Mouse (Mus musculus) embryonic facial prominence, embryonic 12.5 days (tissue): ENCODE data around the gene Phf13. TPM values are rescaled to one million over a fixed set of nuclear protein-coding genes. Genes with fewer than 3 reads are reported as not detected.

Experiments
- ATAC-seq: fragments of 200-750 bp; cut with Nextera tagmentation; 2 replicates; pipeline ENCODE4 v1.8.0; 2017; ENCODE audit not compliant: insufficient number of reproducible peaks, insufficient read depth, low FRiP score, low TSS enrichment
- H3K27ac ChIP-seq: fragments of 300-500 bp; sonication (generic); 2 replicates; pipeline ENCODE4 v1.5.1; 2016; ENCODE audit warnings: mild to moderate bottlenecking
- H3K27me3 ChIP-seq: fragments of 300-500 bp; sonication (generic); 2 replicates; pipeline ENCODE4 v1.6.1; 2016; ENCODE audit warnings: mild to moderate bottlenecking, moderate library complexity
- H3K36me3 ChIP-seq: fragments of 300-500 bp; sonication (generic); 2 replicates; pipeline ENCODE4 v1.6.1; 2016; ENCODE audit warnings: mild to moderate bottlenecking
- H3K4me1 ChIP-seq: fragments of 300-500 bp; sonication (generic); 2 replicates; pipeline ENCODE4 v1.6.1; 2016
- H3K4me2 ChIP-seq: fragments of 300-500 bp; sonication (generic); replicated peaks from 2 replicates; pipeline ENCODE4 v1.6.1; 2016; ENCODE audit warnings: mild to moderate bottlenecking, moderate library complexity
- H3K4me3 ChIP-seq: fragments of 300-500 bp; sonication (generic); 2 replicates; pipeline ENCODE4 v1.5.1; 2016; ENCODE audit warnings: mild to moderate bottlenecking
- H3K9ac ChIP-seq: fragments of 300-500 bp; sonication (generic); 2 replicates; pipeline ENCODE4 v1.6.1; 2016; ENCODE audit warnings: mild to moderate bottlenecking, moderate library complexity
- H3K9me3 ChIP-seq: fragments of 300-500 bp; sonication (generic); 2 replicates; pipeline ENCODE4 v1.6.1; 2016; ENCODE audit warnings: mild to moderate bottlenecking, moderate library complexity
- WGBS: fragments of 180-500 bp; shearing (Covaris S2); methylation state at CpG from one replicate; pipeline ENCODE4 v1.1.7; 2016; 5-methylcytosine and 5-hydroxymethylcytosine counted together
- polyA plus RNA-seq: library from polyadenylated mRNA; unstranded; fragments of >200 nt; fragmentation: Nextera tagmentation; extraction: Ambion mirVana; gene quantifications from 2 replicates; pipeline ENCODE4 v1.2.1, GENCODE M21; 2016

The Phf13 gene
- polyA plus RNA-seq, 1 experiment from 2014 or later: 44.3 TPM

DNA sequence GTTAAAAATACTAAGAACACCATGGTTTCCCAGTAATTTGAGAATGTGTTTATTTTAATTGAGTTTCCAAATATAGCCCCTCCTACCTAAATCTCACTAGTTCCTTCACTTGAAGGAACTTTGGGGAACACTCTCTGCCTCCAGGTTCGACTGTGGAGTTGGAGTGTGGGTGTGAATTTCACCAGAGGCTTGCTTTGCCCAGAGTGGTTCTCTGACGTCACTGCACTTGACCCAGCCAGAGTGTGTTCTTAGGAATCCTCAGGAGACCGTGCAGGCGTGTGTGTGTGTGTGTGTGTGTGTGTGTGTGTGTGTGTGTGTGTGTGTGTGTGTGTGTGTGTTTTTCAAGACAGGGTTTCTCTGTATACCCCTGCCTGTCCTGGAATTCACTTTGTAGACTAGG is 4.8 kb upstream of the Phf13 start:
- H3K4me3 ChIP-seq: no peak overlapping the region
- no peak overlapping the region for H3K9ac ChIP-seq
- peaks cover 8% of the 10 kb centered on the region for H3K4me1 ChIP-seq
- no peaks in the 10 kb centered on the region for H3K27me3 ChIP-seq
- no peak for ATAC-seq
- no peaks in the 10 kb centered on the region for H3K9me3 ChIP-seq
- WGBS: 34% methylated on average over 4 of the region's 4 CpGs
- no peak overlapping the region for H3K4me2 ChIP-seq
- H3K27ac ChIP-seq: no peak overlapping the region
- no peaks in the 10 kb centered on the region for H3K36me3 ChIP-seq

GRCm38 (mm10) chr4:151999481-151999880 is 3.4 kb upstream of the Phf13 start:
- WGBS: 49% methylated on average over 3 of the region's 3 CpGs
- no peak for ATAC-seq
- H3K9me3 ChIP-seq: no peaks in the 10 kb centered on the region
- no peaks in the 10 kb centered on the region for H3K36me3 ChIP-seq
- no peaks in the 10 kb centered on the region for H3K27me3 ChIP-seq
- H3K4me2 ChIP-seq: no peak overlapping the region
- H3K4me1 ChIP-seq: peaks cover 9% of the 10 kb centered on the region
- H3K9ac ChIP-seq: no peak overlapping the region
- no peak overlapping the region for H3K4me3 ChIP-seq
- no peak overlapping the region for H3K27ac ChIP-seq

GRCm38 (mm10) chr4:151997701-151998100 is 1.6 kb upstream of the Phf13 start:
- H3K9me3 ChIP-seq: no peaks in the 10 kb centered on the region
- peak overlapping the region; percentile 100; the same call in 1 of the 2 replicates for H3K4me3 ChIP-seq
- H3K36me3 ChIP-seq: peaks cover 7% of the 10 kb centered on the region; the same call in 1 of the 2 replicates
- no peak for ATAC-seq
- no peak overlapping the region for H3K27ac ChIP-seq
- WGBS: 62% methylated on average over 3 of the region's 3 CpGs
- H3K27me3 ChIP-seq: no peaks in the 10 kb centered on the region
- peaks cover 23% of the 10 kb centered on the region for H3K4me1 ChIP-seq
- H3K4me2 ChIP-seq: peak overlapping the region; percentile 58
- 0 out of 2 replicates have a peak overlapping the region, but pooled peaks have one; percentile 73 for H3K9ac ChIP-seq

GRCm38 (mm10) chr4:151996951-151997222 is 829 bp upstream of the Phf13 start:
- peak overlapping the region; percentile 72 for H3K27ac ChIP-seq
- peak overlapping the region; percentile 100 for H3K4me3 ChIP-seq
- peak overlapping the region; percentile 73 for H3K9ac ChIP-seq
- peaks cover 23% of the 10 kb centered on the region for H3K4me1 ChIP-seq
- H3K4me2 ChIP-seq: peak overlapping the region; percentile 58
- H3K36me3 ChIP-seq: peaks cover 15% of the 10 kb centered on the region
- 5% methylated on average over 13 of the region's 13 CpGs for WGBS
- H3K27me3 ChIP-seq: no peaks in the 10 kb centered on the region
- no peaks in the 10 kb centered on the region for H3K9me3 ChIP-seq
- no peak for ATAC-seq

GRCm38 (mm10) chr4:151995371-151996172 is 486 bp downstream of the Phf13 start:
- ATAC-seq: peak; percentile 69; the same call in 1 of the 2 replicates
- peaks cover 23% of the 10 kb centered on the region for H3K4me1 ChIP-seq
- peaks cover 28% of the 10 kb centered on the region for H3K36me3 ChIP-seq
- H3K4me3 ChIP-seq: peak overlapping the region; percentile 100
- peak overlapping the region; percentile 99 for H3K9ac ChIP-seq
- H3K4me2 ChIP-seq: peak overlapping the region; percentile 77
- H3K27me3 ChIP-seq: no peaks in the 10 kb centered on the region
- no peaks in the 10 kb centered on the region for H3K9me3 ChIP-seq
- WGBS: 2% methylated on average over 72 of the region's 111 CpGs
- peak overlapping the region; percentile 88 for H3K27ac ChIP-seq

DNA sequence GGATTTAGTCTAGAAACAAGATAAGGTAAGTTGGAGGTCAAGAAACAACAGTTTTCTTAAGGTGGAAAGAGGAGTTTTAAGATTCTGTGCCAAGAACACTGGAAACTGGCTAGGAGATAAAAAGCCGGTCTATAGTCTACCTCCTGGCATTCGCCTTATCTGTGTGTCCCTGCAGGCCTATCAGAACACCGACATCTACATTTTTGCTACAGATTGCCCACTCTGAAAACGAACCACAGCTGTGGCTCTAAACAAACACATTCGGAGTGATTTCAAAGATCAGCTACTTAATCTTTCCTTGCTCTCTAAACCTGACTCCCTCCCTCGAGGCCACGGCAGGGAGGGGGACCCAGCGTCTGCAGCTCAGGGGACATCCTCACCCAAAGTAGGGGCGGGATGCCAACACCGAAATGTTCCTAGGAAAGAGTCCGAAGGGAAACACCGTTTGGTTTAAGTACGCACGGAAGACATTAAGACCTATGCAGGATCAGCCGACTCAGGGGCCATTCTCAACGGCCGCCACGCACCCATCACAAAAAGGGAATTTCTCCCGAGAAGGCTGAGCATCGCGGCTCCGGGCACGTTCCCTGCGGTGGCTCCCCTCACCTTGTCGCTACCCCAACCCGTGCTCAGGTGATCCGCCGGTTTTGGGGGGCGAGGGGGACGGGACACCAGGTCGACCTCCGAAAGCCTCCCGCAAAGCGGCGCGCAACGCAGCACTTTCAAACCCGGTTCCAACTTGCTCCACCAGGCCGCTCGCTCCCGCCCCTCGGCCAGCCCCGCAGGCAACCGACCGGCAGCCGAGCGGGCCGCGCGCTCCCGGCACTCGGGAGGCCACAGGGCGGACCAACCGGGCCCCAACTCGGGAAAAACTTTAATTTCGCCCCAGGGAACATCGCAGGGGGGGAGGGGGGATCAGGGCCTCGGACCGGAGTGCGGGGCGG is 1.6 kb downstream of the Phf13 start:
- no peak for ATAC-seq
- Histone ChIP-seq H3K4me3 (peak overlapping the region; percentile 100), H3K4me1 (peaks cover 25% of the 10 kb centered on the region), H3K9me3 (no peaks in the 10 kb centered on the region), H3K27me3 (no peaks in the 10 kb centered on the region), H3K4me2 (peak overlapping the region; percentile 77), H3K27ac (peak overlapping the region; percentile 88), H3K9ac (peak overlapping the region; percentile 99), H3K36me3 (peaks cover 32% of the 10 kb centered on the region)
- WGBS: 2% methylated on average over 59 of the region's 61 CpGs

- WGBS: 83% methylated on average over 6 of the region's 6 CpGs
- Histone ChIP-seq H3K9me3 (no peaks in the 10 kb centered on the region), H3K4me2 (no peak overlapping the region), H3K36me3 (peaks cover 32% of the 10 kb centered on the region), H3K9ac (no peak overlapping the region), H3K4me1 (peaks cover 32% of the 10 kb centered on the region), H3K4me3 (peak overlapping the region; percentile 100; the same call in 1 of the 2 replicates), H3K27me3 (no peaks in the 10 kb centered on the region), H3K27ac (no peak overlapping the region)
- no peak for ATAC-seq
These were observed 3.0 kb downstream of the Phf13 start for GRCm38 (mm10) chr4:151993035-151993434.

DNA sequence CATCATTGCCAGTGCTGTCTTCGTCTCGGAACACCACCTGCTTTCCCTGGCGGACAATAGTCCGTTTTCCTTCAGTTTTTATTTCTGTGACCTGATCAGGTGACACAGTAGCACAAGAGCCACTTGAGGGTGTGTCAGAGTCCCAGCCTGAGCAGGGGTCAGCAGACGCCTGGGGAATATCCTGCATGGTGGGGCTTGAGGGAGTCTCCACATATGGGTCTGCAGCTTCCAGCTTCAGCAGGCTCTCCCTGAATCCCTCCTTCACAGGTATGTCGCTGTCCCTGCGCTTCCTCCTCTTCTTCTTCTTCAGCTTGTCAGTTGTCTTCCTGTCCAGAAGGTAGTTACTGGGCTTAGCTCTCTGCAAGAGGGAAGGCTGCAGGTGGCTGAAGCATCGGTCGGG is 4.0 kb downstream of the Phf13 start:
- Histone ChIP-seq H3K27me3 (no peaks in the 10 kb centered on the region), H3K9me3 (no peaks in the 10 kb centered on the region), H3K27ac (no peak overlapping the region), H3K4me1 (peaks cover 29% of the 10 kb centered on the region), H3K36me3 (peaks cover 32% of the 10 kb centered on the region), H3K4me3 (no peak overlapping the region), H3K9ac (no peak overlapping the region), H3K4me2 (no peak overlapping the region)
- 93% methylated on average over 9 of the region's 9 CpGs for WGBS
- ATAC-seq: no peak

- Histone ChIP-seq H3K36me3 (peaks cover 43% of the 10 kb centered on the region), H3K4me3 (peak overlapping the region; percentile 83), H3K4me1 (peaks cover 37% of the 10 kb centered on the region), H3K27me3 (no peaks in the 10 kb centered on the region), H3K4me2 (peak overlapping the region; percentile 79), H3K9ac (peak overlapping the region; percentile 96; the same call in 1 of the 2 replicates), H3K27ac (peak overlapping the region; percentile 89; the same call in 1 of the 2 replicates), H3K9me3 (no peaks in the 10 kb centered on the region)
- 0 out of 2 replicates have a peak, but pooled peaks have one; percentile 2 for ATAC-seq
- WGBS: 32% methylated on average over 6 of the region's 6 CpGs
These were observed 7.0 kb downstream of the Phf13 start for GRCm38 (mm10) chr4:151989110-151989488.

DNA sequence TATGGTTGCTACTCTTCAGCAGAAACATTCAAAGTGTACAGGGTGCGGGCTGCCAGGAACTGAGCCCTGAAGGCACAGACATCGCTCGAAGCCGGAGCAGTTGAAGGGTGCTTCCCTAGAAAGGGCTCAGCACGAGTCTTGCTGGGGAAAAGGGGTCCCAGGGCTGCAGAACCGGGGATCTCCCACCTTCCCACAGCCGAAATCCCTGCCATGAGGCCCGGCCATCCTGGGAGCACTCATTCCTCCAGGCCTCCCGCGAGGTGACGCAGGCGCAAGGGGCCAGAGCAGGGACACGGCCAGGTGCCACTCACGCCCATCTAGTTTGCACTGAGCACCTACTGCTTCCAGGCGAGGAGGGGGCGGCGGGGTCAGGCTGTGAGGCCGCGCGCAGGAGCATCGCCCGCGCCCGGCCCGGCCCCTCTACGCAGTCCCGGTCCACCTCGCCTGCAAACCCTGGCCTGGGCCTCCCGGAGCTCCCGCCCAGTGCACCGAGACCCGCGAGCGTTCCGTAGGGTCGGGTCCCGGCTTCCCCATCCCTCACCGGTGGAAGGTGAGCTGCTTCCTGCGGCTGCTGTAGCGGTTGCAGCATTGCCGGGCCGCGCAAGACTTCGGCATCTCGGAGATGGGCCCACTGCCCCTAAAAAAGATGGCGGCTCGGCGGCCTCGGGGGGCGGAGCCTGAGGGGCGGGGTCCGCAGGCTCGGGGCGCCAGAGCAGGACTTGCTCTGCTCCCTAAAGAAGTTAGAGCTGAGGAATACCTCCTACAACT is 7.5 kb downstream of the Phf13 start, which contains the start of gene Thap3:
Gene Thap3 (minus strand): TSS at position 656 of the 768 bp plus-strand sequence.
- WGBS: under 1% methylated on average over 54 of the region's 54 CpGs

GRCm38 (mm10) chr4:151988014-151988341 is 8.1 kb downstream of the Phf13 start:
- H3K4me1 ChIP-seq: peaks cover 32% of the 10 kb centered on the region
- H3K27ac ChIP-seq: peak overlapping the region; percentile 89; the same call in 1 of the 2 replicates
- peak overlapping the region; percentile 83 for H3K4me3 ChIP-seq
- no peaks in the 10 kb centered on the region for H3K9me3 ChIP-seq
- peak overlapping the region; percentile 79 for H3K4me2 ChIP-seq
- peaks cover 44% of the 10 kb centered on the region for H3K36me3 ChIP-seq
- ATAC-seq: no peak
- peak overlapping the region; percentile 96 for H3K9ac ChIP-seq
- 23% methylated on average over 10 of the region's 10 CpGs for WGBS
- H3K27me3 ChIP-seq: no peaks in the 10 kb centered on the region

More for the DNA sequence above, 7.5 kb downstream of the Phf13 start, which contains the start of gene Thap3:
- no peaks in the 10 kb centered on the region for H3K9me3 ChIP-seq
- peak within 1 kb of the TSS; percentile 79 for H3K4me2 ChIP-seq
- H3K36me3 ChIP-seq: peaks cover 45% of the 10 kb centered on the region
- peaks cover 36% of the 10 kb centered on the region for H3K4me1 ChIP-seq
- H3K9ac ChIP-seq: peak within 1 kb of the TSS; percentile 96
- H3K27ac ChIP-seq: peak within 1 kb of the TSS; percentile 89
- no peaks in the 10 kb centered on the region for H3K27me3 ChIP-seq
- peak within 1 kb of the TSS; percentile 83 for H3K4me3 ChIP-seq
- peak; percentile 58 for ATAC-seq
